Mouse (Mus musculus) G1E (cell line): ENCODE data around the gene Cpne7.

Source experiments
- CTCF ChIP-seq: IDR thresholded peaks from 2 replicates; pipeline ENCODE4 v1.5.1; 2012; ENCODE audit warnings: low read depth, low read length, inconsistent platforms, mixed read lengths
- GATA1 ChIP-seq: IDR thresholded peaks from 2 replicates; pipeline ENCODE4 v1.6.1; 2012; ENCODE audit warnings: borderline replicate concordance, low read length, inconsistent platforms, mixed read lengths
- GATA2 ChIP-seq: IDR thresholded peaks from 2 replicates; pipeline ENCODE4 v1.6.1; 2012; ENCODE audit warnings: low read depth, low read length, inconsistent platforms, borderline replicate concordance
- POLR2AphosphoS5 ChIP-seq: IDR thresholded peaks from 2 replicates; pipeline ENCODE4 v1.6.1; 2012; ENCODE audit warnings: low read depth, low read length, inconsistent platforms; ENCODE audit not compliant: insufficient replicate concordance
- TAL1 ChIP-seq: conservative IDR thresholded peaks from 2 replicates; pipeline ENCODE4 v1.6.1; 2012; ENCODE audit warnings: low read depth, low read length, inconsistent platforms, mixed read lengths

DNA sequence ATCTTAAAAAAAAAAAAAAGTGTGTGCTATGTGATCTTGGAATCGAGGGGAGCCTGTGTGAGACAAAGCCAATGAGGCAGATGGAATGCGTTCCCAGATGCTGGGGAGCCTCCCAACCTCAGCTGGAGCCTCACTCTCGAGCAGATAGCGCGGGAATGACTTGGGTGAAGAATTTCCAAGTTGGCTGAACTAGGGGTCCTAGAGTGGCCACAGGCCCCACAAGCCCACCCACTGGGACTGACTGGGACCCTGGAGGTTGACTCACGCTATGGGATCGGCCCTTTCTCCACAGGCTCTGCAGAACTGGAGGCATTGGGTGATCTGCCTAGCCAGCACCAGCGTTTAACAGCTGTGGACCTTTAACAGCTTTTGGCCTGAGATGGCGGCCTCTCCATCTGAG, 19.1 kb downstream of the Cpne7 start:
- TF ChIP-seq GATA1 (no peak), CTCF (no peak), TAL1 (no peak), POLR2AphosphoS5 (no peak), GATA2 (no peak)
